Mouse (Mus musculus) gastrocnemius, adult 2 months (tissue): ENCODE data around the gene Adssl1. TPM values are rescaled to one million over a fixed set of nuclear protein-coding genes. Genes with fewer than 3 reads are reported as not detected.
A peak's percentile ranks its signal among the peaks of the same experiment; 100 is the strongest.

ENCODE experiments used
- DNase-seq: peaks from one replicate; pipeline ENCODE4 v3.0.0; 2022
- H3K27ac ChIP-seq: fragments of 200-600 bp; 2 replicates; pipeline ENCODE4 v1.8.1; 2022; ENCODE audit warnings: mild to moderate bottlenecking
- H3K4me3 ChIP-seq: fragments of 200-600 bp; 2 replicates; pipeline ENCODE4 v1.8.1; 2022; ENCODE audit warnings: mild to moderate bottlenecking, moderate library complexity
- CTCF ChIP-seq: fragments of 200-600 bp; IDR thresholded peaks from 2 replicates; pipeline ENCODE4 v1.8.1; 2022; ENCODE audit warnings: antibody characterized with exemption, mild to moderate bottlenecking, moderate library complexity
- intact Hi-C: fragments of 180-260 bp; cut with DNase I; formaldehyde crosslinking; loops from one replicate; pipeline ENCODE4 v1.15.1; 2025
- long read RNA-seq, 2 experiments: library from polyadenylated mRNA; stranded (forward); transcript quantifications; one replicate each; pipeline ENCODE4 v2.0.0; 2021
- total RNA-seq, 2 experiments: library from RNA; stranded (reverse); gene quantifications; 2 replicates each; pipeline ENCODE4 v1.2.3; 2021

The Adssl1 gene
- 1,000 to 10,000 TPM; 1,028 to 1,061 TPM for total RNA-seq
- long read RNA-seq, experiment 1, transcript Adssl1-201 (13 exons, 1,777 nt) = major isoform, 2,033 of 2,130 reads
- long read RNA-seq, experiment 1, partial matches to known transcripts = 77 of 2,130 reads
- long read RNA-seq, experiment 1, other reads (novel, unspliced or antisense) = 19 of 2,130 reads
- long read RNA-seq, experiment 2, transcript Adssl1-201 (13 exons, 1,777 nt) = major isoform, 1,983 of 2,092 reads
- long read RNA-seq, experiment 2, partial matches to known transcripts = 79 of 2,092 reads
- long read RNA-seq, experiment 2, other reads (novel, unspliced or antisense) = 28 of 2,092 reads

DNA sequence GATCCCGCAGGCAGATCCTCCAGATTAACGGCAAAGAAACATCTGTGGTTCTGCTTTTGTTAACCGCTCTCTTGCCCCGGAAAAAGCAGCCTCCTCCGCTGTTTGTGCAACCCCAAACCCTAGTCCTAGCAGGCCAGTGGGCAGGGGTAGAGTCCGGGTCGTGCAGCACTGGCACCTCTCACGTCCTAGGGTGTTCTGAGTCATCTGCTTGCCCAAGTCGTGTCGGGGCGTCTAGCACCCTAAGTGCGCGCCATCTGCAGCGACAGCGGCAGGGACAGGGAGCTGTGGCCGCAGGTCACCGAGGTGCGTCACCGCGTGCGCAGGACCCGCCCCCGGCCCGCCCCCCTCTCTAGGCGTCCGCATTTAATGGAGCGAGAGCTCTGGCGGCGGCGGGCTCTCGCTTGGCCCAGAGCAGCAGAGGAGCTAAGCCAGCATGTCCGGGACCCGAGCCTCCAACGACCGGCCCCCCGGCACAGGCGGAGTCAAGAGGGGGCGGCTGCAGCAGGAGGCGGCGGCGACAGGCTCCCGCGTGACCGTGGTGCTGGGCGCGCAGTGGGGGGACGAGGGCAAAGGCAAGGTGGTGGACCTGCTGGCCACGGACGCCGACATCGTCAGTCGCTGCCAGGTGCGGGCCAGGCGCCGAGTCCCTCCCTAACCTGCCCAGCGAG is at the start of gene Adssl1:
Gene Adssl1 (plus strand): TSS at position 360 of the 668 bp plus-strand sequence.
- intact Hi-C loops = no loop called here
- DNase-seq = peak; percentile 91
- H3K27ac ChIP-seq = peak within 1 kb of the TSS; percentile 99
- H3K4me3 ChIP-seq = peak within 1 kb of the TSS; percentile 87
- no peak for TF ChIP-seq CTCF

DNA sequence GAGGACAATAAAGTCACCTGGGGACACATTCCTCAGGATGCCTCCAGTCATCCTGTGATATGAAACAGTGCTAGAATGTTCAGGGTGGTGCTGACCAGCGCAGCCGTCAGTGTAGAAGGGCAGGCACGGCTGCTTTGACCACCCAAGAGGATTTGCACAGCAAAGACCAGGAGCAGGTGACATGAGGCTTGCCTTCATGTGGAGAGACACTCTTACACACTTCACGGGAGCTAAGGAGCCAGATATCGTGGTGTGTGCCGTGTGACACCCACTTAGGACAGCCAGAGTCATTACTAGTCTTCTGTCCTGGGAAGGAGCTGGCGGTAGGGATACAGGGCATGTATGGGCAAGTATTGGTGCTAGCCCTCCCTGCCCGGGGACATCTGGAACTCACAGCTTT is 49.7 kb upstream of the Adssl1 start:
- no peak overlapping the region for H3K4me3 ChIP-seq
- no peak for TF ChIP-seq CTCF
- H3K27ac ChIP-seq = no peak overlapping the region
- intact Hi-C loops = no loop called here
- DNase-seq = no peak

DNA sequence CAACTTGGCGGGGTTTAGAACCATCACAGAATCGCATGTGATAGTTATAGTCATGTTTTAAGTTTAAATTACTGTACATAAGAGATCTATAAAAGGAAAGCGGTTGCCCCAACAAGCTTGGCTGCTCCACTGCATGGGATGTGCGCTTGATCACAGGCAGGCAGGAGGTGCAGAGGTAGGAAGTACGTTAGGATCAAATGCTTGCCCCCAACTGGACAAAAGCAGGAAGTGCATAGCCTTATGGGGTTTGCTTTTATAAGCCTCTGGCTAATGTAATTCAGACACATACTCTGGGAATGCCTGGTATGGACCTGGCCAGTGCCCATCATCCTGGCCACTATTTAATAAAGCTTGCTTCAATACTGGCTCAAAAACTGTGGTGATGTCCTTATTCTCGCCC is 48.8 kb upstream of the Adssl1 start:
- Histone ChIP-seq H3K4me3 (no peak overlapping the region), H3K27ac (no peak overlapping the region)
- DNase-seq = no peak
- intact Hi-C loops = no loop called here
- TF ChIP-seq CTCF = peak; percentile 36; the same call in 1 of the 2 replicates

DNA sequence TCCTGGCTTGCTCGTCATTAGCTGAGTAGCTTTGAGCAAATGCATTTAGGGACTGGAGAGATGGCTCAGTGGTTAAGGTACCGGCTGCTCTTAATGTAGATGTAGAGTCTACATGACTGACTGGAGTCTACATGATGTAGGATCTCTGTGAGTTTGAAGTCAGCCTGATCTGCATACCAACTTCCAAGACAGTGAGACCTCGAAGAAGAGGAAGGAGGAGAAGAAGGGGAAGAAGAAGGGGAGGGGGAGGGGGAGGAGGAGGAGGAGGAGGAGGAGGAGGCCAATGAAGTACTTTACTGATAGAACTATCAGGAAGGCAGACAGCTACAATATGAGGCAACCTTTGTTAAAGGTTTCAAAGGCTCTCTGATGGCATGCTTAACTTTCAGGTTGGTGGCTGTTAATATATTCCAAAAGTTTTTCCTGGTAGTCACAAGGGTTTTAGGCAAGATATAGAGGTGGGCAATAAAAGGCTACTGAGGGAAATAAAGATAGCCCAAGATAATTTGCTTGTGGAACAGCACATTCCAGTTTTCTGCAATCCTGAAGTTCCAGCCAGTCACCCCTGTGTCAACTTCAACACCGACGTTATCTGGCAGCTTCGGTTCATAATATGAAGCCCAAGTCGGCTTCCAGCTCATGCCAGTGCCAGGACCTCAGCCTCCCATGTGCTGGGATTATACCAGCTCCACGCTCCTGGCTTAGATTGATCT is 44.4 kb upstream of the Adssl1 start:
- no peak for DNase-seq
- Histone ChIP-seq H3K27ac (no peak overlapping the region; the same call in 1 of the 2 replicates), H3K4me3 (no peak overlapping the region)
- intact Hi-C loops = no loop called here
- no peak for TF ChIP-seq CTCF

DNA sequence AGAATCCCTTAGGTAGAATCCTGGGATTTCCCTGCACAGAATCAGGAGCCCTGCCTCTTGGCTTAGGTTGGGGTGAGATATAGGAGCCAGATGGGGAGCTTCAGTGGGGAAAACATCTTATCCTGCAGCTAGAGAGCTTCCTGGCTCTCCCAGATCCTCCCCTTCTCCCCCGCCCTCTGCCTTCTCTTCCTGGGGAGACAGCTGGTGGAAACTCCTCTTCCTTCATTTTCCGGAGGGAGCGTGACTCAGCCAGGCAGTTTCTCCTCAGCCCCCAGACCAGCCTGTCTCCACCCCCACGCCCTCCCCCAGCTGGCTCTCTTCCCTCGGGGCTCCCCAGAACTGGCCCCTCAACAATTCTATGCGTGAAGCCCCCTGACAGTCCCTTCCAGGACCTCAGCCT is 43.5 kb upstream of the Adssl1 start:
- no peak for TF ChIP-seq CTCF
- H3K27ac ChIP-seq = peak overlapping the region; percentile 53; the same call in 1 of the 2 replicates
- intact Hi-C loops = no loop called here
- DNase-seq = no peak
- no peak overlapping the region for H3K4me3 ChIP-seq

DNA sequence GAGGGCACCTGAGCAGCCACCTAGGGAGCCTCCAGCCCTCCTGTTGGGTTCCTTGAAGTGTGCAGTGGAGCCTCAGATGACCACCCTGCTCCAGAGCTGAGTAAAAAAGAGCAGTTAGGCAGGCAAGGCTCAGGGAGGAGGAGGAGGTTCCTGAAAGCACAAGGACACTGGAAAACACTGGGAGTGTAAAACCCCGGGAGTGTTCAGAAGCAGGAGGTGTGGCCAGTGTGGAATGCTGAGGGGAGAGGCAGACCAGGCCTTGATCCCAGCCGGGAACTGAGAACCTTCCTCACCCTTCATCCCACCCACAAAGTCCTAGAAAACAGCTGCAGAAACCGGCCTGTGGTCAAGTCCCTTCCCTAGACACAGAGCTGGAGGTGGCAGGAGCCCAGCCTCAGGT is 43.1 kb upstream of the Adssl1 start:
- DNase-seq = no peak
- intact Hi-C loops = no loop called here
- Histone ChIP-seq H3K27ac (peak overlapping the region; percentile 53; the same call in 1 of the 2 replicates), H3K4me3 (no peak overlapping the region)
- no peak for TF ChIP-seq CTCF

DNA sequence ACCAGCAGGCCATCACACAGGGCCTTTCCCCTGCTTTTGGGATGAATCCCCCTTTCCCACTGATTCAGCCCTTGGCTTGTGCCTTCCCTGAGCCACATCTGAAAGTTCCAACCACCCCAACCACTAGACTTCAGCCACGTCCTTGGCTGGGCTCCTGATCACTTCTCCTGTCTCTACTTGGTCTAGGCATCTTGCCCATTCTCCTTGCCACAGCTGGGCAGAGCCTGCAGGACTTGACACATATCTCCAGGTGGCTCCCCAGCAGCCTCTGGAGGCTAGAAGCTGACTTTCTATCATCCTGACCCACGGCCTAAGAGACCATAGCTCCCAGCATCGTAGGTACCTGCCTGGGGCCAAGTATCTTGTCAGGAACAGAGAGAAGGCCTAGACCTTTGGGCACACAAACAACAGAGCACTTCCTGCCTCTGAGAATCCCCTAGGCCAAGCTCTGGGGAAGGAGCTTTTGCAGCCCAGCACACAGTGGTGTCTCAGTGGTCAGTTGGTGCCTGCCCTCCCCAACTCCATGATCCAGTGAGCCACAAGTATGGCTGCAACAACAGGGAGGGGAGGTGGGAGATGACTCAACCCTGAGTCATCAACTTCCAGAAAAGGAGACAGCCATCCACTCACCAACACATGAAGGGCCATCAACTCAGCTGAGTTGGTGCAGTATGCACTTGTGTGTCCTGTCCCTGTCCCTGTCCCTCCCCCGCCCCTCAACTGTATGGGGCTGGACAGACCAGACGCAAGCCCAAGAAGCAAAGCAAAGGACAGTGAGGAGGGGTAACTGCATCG is 41.4 kb upstream of the Adssl1 start:
- no peak for TF ChIP-seq CTCF
- H3K27ac ChIP-seq = peak overlapping the region; percentile 35
- no peak for DNase-seq
- no peak overlapping the region for H3K4me3 ChIP-seq
- intact Hi-C loops = no loop called here

DNA sequence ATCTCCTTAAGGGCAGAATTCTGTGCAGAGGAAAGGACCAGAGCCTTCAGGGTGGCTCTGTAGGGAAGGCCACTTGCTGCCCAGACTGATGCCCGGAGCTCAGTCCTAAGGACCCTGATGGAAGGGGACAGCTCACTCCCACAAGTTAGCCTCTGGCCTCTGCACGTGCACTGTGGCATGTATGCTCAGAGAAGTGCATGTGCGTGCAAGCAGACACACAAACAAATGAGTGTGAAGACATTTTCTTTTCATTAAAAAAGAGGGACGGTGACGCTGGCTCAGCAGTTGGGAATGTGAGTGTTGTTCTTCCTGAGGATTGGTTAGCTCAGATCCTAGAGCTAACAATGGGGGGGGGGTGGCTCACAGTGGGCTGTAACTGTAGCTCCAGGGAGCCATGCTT is 40.4 kb upstream of the Adssl1 start:
- Histone ChIP-seq H3K4me3 (no peak overlapping the region), H3K27ac (no peak overlapping the region; the same call in 1 of the 2 replicates)
- intact Hi-C loops = no loop called here
- DNase-seq = no peak
- no peak for TF ChIP-seq CTCF

DNA sequence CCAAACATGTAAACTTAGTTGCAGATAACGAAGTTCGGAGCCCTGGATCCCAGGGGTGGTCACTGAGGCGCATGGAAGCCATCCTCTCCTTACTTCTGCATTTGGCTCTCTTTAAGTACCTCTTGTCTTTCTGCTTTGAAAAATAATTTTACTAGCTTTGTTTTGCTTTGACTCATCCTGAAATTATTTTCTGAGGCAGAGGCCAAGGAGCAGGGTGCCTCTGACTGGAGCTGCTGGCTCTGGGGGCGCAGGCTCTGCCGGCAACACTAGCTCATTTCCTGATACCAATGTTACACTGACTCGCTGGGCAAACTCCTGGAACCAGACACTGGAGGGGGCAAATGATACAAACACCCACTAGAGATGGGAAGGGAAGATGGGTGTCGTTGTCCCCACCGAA is 39.9 kb upstream of the Adssl1 start:
- intact Hi-C loops = no loop called here
- no peak overlapping the region for H3K4me3 ChIP-seq
- no peak for DNase-seq
- no peak overlapping the region; the same call in 1 of the 2 replicates for H3K27ac ChIP-seq
- no peak for TF ChIP-seq CTCF

DNA sequence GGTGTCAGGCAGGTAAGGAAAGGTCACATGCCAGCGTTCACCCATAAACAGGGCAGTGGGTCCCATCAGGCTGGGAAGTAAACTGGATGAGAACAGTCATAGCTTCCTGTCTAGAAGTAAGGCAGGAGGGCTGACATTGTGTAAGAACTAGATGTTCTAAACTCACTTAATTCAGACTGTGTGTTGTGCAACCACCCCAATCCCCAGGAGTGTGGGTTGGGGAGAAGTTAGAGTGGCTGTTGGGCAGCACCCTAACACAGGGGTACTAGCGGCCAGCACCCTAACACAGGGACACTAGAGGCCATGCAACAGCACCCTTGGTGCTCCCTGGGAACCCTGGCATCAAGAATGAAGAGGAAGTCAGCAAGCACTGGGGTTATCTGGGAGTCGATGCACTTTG is 38.7 kb upstream of the Adssl1 start:
- Histone ChIP-seq H3K4me3 (no peak overlapping the region), H3K27ac (no peak overlapping the region)
- intact Hi-C loops = no loop called here
- no peak for TF ChIP-seq CTCF
- DNase-seq = no peak

DNA sequence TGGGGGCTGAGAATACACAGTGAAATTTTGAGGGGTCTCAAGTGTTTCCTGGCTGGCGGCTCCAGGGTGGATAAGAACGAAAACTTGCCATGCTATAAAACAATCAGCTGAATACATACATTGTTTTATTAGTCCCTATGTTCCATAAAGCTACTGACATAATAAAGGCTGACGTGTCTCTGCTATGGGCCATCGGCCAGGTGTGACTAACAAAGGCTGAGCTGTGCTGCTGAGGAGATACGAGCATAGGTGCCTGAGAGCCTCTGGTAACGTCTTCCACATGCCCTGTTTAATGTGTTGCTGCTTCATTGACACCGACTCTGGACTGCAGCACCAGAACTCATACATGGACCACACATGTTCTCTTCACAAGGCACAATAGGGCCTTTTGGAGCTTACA is 34.9 kb upstream of the Adssl1 start:
- TF ChIP-seq CTCF = no peak
- DNase-seq = peak; percentile 10

DNA sequence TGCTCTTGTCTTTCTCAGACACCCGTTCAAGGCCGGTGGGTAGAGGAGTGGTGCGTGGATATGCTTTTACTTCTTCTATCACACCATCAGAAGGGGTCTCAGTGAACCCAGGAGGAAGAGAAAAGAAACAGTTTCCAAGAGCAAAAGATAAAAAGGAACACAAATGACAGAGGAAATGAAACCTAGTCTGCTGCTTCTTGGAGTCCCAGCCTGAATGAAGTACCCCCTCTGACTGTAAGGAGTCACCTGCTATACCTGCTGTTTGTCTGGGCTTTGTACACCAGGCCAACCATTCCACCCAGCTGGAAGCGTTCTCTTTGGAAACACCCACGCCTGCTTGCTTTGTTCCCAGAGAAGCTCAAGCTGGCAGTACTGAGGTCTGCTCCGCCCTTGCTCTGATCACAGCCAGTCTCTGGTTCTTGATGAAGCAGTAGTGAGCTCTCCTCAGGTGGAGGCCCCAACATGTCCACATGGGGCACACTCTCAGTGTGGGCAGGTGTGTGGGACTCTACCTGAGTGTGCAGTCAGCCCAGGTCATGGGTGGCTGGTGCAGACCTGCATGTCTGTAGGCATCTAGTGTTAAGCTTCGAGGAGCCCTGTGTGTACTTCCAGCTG is 33.8 kb upstream of the Adssl1 start:
- intact Hi-C loops = no loop called here
- no peak overlapping the region for H3K4me3 ChIP-seq
- TF ChIP-seq CTCF = no peak
- no peak overlapping the region for H3K27ac ChIP-seq
- peak; percentile 13 for DNase-seq

More for the DNA sequence above, 34.9 kb upstream of the Adssl1 start:
- Histone ChIP-seq H3K27ac (no peak overlapping the region), H3K4me3 (no peak overlapping the region)
- intact Hi-C loops = no loop called here
